Mouse (Mus musculus) hindbrain, postnatal 0 days (tissue): ENCODE results near the gene Ccdc186. TPM values are rescaled to one million over a fixed set of nuclear protein-coding genes. Genes with fewer than 3 reads are reported as not detected.
A peak's percentile ranks its signal among the peaks of the same experiment; 100 is the strongest.

Experiments
- ATAC-seq: fragments of 200-750 bp; cut with Nextera tagmentation; 2 replicates; pipeline ENCODE4 v1.8.0; 2017; ENCODE audit warnings: mild to moderate bottlenecking, moderate TSS enrichment, moderate library complexity
- DNase-seq: peaks from one replicate; pipeline ENCODE4 v3.0.0-alpha.2; 2015; ENCODE audit warnings: low spot score
- H3K27ac ChIP-seq: fragments of 300-500 bp; sonication (generic); 2 replicates; pipeline ENCODE4 v1.5.1; 2014; ENCODE audit warnings: mild to moderate bottlenecking
- H3K27me3 ChIP-seq: fragments of 300-500 bp; sonication (generic); 2 replicates; pipeline ENCODE4 v1.6.1; 2014; ENCODE audit warnings: low read length, mixed read lengths; ENCODE audit not compliant: insufficient read depth
- H3K36me3 ChIP-seq: fragments of 300-500 bp; sonication (generic); 2 replicates; pipeline ENCODE4 v1.6.1; 2014; ENCODE audit warnings: low read length, mixed read lengths; ENCODE audit not compliant: insufficient read depth
- H3K4me1 ChIP-seq: fragments of 300-500 bp; sonication (generic); 2 replicates; pipeline ENCODE4 v1.6.1; 2014; ENCODE audit warnings: antibody characterized with exemption, low read length, mixed read lengths; ENCODE audit not compliant: insufficient read depth
- H3K4me2 ChIP-seq: fragments of 300-500 bp; sonication (generic); 2 replicates; pipeline ENCODE4 v1.6.1; 2014; ENCODE audit warnings: low read depth, mild to moderate bottlenecking, low read length, moderate library complexity, mixed read lengths
- H3K4me3 ChIP-seq: fragments of 300-500 bp; sonication (generic); 2 replicates; pipeline ENCODE4 v1.5.1; 2014; ENCODE audit warnings: low read length
- H3K9ac ChIP-seq: fragments of 300-500 bp; sonication (generic); replicated peaks from 2 replicates; pipeline ENCODE4 v1.6.1; 2014; ENCODE audit warnings: mild to moderate bottlenecking, low read length, moderate library complexity, mixed read lengths
- H3K9me3 ChIP-seq: fragments of 300-500 bp; sonication (generic); 2 replicates; pipeline ENCODE4 v1.6.1; 2016; ENCODE audit warnings: low read length, mixed read lengths
- CTCF ChIP-seq: IDR thresholded peaks from 2 replicates; pipeline ENCODE4 v1.5.1; 2016; ENCODE audit warnings: antibody characterized with exemption, control low read depth, low read depth
- WGBS: fragments of 180-500 bp; shearing (Covaris S2); extraction: QIAGEN DNeasy Blood & Tissue Kit; methylation state at CpG from one replicate; pipeline ENCODE4 v1.1.7; 2014; 5-methylcytosine and 5-hydroxymethylcytosine counted together
- polyA plus RNA-seq: library from polyadenylated mRNA; unstranded; fragments of >200 nt; fragmentation: Nextera tagmentation; extraction: Ambion mirVana; gene quantifications from 2 replicates; pipeline ENCODE4 v1.2.1, GENCODE M21; 2015
- total RNA-seq: library from RNA; depleted of rRNA; stranded (reverse); fragments of >200 nt; gene quantifications from 2 replicates; pipeline ENCODE4 v1.2.3, GENCODE M21; 2014

Ccdc186 gene
- total and polyA plus RNA-seq, 2 experiments from 2014 or later: 12.4 to 22.7 TPM

DNA sequence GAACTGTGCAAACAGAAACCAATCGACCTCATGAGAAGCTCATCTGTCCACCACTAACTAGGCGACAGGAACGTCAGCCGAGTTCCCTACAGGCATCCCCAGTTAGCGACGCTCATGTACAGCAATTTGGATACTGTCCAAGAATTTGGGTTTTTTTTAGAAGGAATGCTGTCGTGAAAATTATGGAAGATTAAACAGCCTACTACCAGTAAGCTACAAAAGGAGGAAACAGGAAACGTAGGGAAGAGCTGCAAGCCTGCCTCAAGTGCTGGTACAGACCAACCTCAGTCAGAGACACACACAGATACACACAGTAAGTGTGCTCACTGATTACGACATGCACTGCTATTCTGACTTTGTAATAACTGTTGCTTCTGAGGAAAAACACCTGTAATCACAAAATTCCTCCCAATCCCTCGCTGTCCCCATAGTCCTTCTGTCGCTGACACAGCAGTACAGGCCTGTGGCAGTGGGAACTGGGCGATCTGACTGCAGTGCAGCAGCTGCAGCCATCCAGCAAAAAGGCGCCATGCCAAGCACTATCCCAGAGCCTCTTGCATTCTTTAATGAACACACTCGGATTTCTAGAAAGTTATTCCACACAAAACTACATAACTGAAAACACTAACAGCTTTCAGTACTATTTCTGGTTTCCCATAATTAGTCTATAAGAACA, 4.0 kb downstream of the Ccdc186 start:
- Histone ChIP-seq H3K27ac (no peak overlapping the region; the same call in 1 of the 2 replicates), H3K9ac (no peak overlapping the region), H3K36me3 (no peaks in the 10 kb centered on the region; the same call in 1 of the 2 replicates), H3K27me3 (no peaks in the 10 kb centered on the region), H3K4me1 (peaks cover 11% of the 10 kb centered on the region), H3K9me3 (no peaks in the 10 kb centered on the region), H3K4me3 (no peak overlapping the region), H3K4me2 (peak overlapping the region; percentile 21; the same call in 1 of the 2 replicates)
- ATAC-seq (no peak), DNase-seq (peak; percentile 56)
- TF ChIP-seq CTCF: no peak
- WGBS: 25% methylated on average over 14 of the region's 14 CpGs

DNA sequence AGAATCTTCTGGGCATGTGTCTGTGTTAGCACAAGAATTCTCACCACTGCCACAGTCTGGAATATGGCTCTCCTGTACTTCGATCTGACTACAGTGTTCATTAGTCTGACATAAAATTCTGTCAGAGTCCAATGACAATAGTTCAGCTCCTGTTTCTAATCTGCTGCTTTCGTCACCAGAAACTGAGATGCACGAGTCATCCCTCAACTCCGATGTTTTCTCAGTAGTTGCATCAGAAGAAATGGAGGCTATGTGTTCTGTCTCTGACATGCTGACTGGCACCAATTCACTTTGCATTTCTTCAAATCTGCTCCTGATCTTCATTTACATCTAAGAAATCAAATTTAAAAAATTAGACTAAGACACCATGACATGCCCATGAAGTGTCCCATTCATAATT, 8.6 kb downstream of the Ccdc186 start:
- Histone ChIP-seq H3K9ac (no peak overlapping the region), H3K27me3 (no peaks in the 10 kb centered on the region), H3K4me2 (no peak overlapping the region), H3K4me3 (no peak overlapping the region), H3K36me3 (peaks cover 7% of the 10 kb centered on the region; the same call in 1 of the 2 replicates), H3K4me1 (peaks cover 5% of the 10 kb centered on the region), H3K9me3 (no peaks in the 10 kb centered on the region), H3K27ac (no peak overlapping the region)
- WGBS: 86% methylated on average over 4 of the region's 4 CpGs
- no peak for TF ChIP-seq CTCF
- no peak for DNase-seq
- ATAC-seq: no peak

DNA sequence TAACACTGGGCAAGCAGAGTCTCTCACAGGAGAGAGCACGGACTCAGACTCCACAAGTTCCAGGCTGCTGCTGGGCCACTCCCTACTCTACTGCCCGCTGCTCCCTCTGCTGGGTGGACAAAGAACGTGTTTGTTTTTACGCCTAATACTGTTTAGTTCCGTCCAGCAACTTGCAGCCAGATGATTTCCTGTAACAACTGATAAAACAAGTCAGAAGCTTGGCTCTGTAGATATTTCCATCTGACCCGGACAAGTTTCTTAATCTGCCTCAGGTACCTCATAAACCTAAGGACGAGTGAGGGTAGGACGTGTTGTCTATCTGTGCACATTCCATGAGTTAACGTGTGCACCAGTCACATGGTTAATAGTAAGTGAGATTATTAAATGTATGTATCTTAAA, 10.4 kb downstream of the Ccdc186 start:
- no peaks in the 10 kb centered on the region for H3K4me1 ChIP-seq
- H3K9me3 ChIP-seq: no peaks in the 10 kb centered on the region
- no peak overlapping the region for H3K4me2 ChIP-seq
- no peak overlapping the region for H3K4me3 ChIP-seq
- ATAC-seq (no peak), DNase-seq (peak; percentile 45)
- H3K27me3 ChIP-seq: no peaks in the 10 kb centered on the region
- no peak overlapping the region for H3K27ac ChIP-seq
- H3K36me3 ChIP-seq: peaks cover 20% of the 10 kb centered on the region; the same call in 1 of the 2 replicates
- no peak overlapping the region for H3K9ac ChIP-seq
- 42% methylated on average over 9 of the region's 9 CpGs for WGBS
- peak; percentile 73 for TF ChIP-seq CTCF

DNA sequence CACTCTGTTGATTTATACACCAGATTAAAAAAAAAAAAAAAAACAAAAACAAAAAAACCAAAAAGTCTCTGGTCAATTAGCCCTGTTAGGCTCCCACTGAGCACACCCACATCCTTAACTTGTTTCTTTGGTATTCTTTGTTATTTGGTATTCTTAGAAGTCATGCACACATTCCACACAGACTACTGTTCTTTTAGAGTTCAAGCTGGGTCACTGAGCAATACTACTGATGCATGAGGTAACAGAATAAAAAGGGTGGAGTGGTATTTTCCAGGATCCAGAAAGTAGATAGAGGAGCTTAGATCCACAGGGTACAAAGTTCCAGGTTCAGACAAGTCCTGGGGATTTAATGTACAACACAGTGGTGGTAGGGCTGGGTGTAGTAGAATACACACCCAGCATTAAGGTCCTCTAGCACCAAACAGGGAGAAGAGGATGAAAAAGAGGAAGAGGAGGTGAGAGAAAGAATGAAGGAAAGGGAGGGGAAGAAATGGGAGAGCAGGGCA, 11.3 kb downstream of the Ccdc186 start:
- H3K36me3 ChIP-seq: peaks cover 20% of the 10 kb centered on the region; the same call in 1 of the 2 replicates
- no peaks in the 10 kb centered on the region for H3K27me3 ChIP-seq
- H3K4me3 ChIP-seq: no peak overlapping the region
- DNase-seq (no peak), ATAC-seq (no peak)
- no peaks in the 10 kb centered on the region for H3K4me1 ChIP-seq
- no peak overlapping the region for H3K27ac ChIP-seq
- no peaks in the 10 kb centered on the region for H3K9me3 ChIP-seq
- H3K4me2 ChIP-seq: no peak overlapping the region
- H3K9ac ChIP-seq: no peak overlapping the region
- TF ChIP-seq CTCF: no peak

DNA sequence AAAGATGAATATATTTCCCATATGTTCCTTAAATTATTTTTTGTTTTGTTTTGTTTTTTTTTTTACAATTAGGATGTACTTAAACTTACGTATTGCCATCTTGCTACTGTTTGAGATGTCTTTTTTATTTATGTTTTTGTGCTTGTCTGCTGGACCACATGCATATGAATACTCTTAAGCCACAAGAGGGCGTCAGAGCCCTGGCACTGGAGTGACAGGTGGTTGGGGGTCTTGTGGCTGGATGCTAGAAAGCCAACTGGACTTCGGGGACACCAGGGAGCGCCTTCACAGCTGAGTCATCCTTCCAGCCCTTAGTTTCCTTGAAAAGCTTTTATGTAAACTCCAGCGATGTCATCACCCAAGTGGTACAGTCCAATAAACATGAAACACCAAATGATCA, 13.2 kb downstream of the Ccdc186 start:
- peak; percentile 71 for TF ChIP-seq CTCF
- WGBS: 52% methylated on average over 5 of the region's 5 CpGs
- Histone ChIP-seq H3K9me3 (no peaks in the 10 kb centered on the region), H3K4me2 (no peak overlapping the region), H3K27ac (no peak overlapping the region), H3K4me1 (no peaks in the 10 kb centered on the region), H3K4me3 (no peak overlapping the region), H3K9ac (no peak overlapping the region), H3K36me3 (peaks cover 20% of the 10 kb centered on the region; the same call in 1 of the 2 replicates), H3K27me3 (no peaks in the 10 kb centered on the region)
- ATAC-seq (no peak), DNase-seq (peak; percentile 79)

DNA sequence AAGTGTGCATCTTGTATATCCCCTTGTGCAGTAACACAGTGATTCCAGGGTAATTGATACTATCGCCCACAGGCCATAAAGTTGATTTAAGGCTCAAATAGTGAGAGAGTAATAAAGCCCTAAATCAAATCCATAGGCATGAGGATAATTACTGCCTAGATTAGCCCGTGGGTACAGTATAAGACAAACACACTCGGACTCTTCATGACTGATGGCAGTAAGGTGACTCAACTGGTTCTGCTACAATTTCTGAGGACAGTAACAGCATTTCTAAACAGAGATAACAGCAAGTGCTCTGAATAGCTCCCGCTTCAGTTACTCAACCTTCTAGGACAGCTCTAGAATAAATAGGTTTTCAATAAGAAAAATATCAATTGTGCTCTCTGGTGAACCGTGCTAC, 14.9 kb downstream of the Ccdc186 start:
- no peak for TF ChIP-seq CTCF

DNA sequence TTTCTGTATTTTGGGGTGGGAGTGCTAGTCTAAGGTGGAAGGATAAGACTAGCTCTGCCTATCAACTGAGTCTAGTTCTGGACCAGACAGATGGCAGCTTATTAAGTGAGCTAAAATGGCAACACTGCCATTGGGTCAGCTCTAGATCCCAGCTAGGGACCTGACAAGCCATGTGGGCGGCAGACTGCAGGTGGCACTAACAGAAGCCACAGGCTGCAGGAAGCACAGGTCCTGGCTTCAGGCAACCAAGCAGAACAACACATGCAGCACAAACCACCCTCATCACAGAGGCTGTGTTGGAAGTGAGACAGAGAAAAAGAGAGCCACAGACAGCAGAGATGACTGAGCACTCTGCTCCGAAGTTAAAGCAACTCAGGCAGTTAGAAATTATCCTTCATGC, 16.6 kb downstream of the Ccdc186 start:
- Histone ChIP-seq H3K36me3 (peaks cover 37% of the 10 kb centered on the region), H3K4me3 (no peak overlapping the region), H3K27ac (no peak overlapping the region), H3K9ac (no peak overlapping the region), H3K4me2 (no peak overlapping the region), H3K27me3 (no peaks in the 10 kb centered on the region), H3K4me1 (no peaks in the 10 kb centered on the region), H3K9me3 (no peaks in the 10 kb centered on the region)
- DNase-seq (no peak), ATAC-seq (no peak)
- 75% methylated on average over 2 of the region's 2 CpGs for WGBS
- no peak for TF ChIP-seq CTCF

More for the DNA sequence above, 14.9 kb downstream of the Ccdc186 start:
- WGBS: 89% methylated on average over 5 of the region's 5 CpGs
- Histone ChIP-seq H3K4me1 (no peaks in the 10 kb centered on the region), H3K27me3 (no peaks in the 10 kb centered on the region), H3K36me3 (peaks cover 20% of the 10 kb centered on the region; the same call in 1 of the 2 replicates), H3K9me3 (no peaks in the 10 kb centered on the region), H3K4me3 (no peak overlapping the region), H3K27ac (no peak overlapping the region), H3K9ac (no peak overlapping the region), H3K4me2 (no peak overlapping the region)
- no peak for DNase-seq
- no peak for ATAC-seq
